Mouse (Mus musculus): ENCODE data around the gene Ficd.

DNA sequence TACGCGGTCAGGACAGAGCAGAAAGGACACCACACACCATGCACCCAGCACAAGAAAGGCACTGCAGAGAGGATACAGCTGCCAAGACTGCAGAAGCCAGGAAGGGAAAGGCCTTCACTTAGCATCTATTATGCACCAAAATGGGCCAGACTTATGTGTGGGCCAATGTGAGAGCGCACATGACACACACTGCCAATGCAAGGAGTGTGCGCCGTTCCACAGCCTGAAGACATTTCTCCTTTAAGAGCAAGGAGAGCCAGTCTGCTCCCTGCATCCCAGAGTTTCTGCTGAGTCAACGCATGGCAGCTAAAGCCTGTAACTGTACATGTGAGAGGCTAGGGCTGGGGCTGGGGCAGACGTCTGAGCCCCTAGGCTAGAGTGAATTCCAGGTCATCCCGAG is 33.2 kb downstream of the Ficd start:
- TF ChIP-seq POLR2A (IDR thresholded peaks at IDR 0.05; ENCODE audit: borderline replicate concordance, control insufficient read depth, low read depth, low read length) (no peak), CTCF (IDR thresholded peaks at IDR 0.05; ENCODE audit: control insufficient read depth, insufficient read depth, low read length) (no peak)
